Mouse (Mus musculus) forebrain, embryonic 12.5 days (tissue): ENCODE data around the gene Akr1e1. TPM values are rescaled to one million over a fixed set of nuclear protein-coding genes. Genes with fewer than 3 reads are reported as not detected.

Source experiments
- ATAC-seq: fragments of 200-750 bp; cut with Nextera tagmentation; 2 replicates; pipeline ENCODE4 v1.8.0; 2017; ENCODE audit warnings: moderate TSS enrichment; ENCODE audit not compliant: low FRiP score
- H3K27ac ChIP-seq: fragments of 300-500 bp; sonication (generic); 2 replicates; pipeline ENCODE4 v1.5.1; 2016; ENCODE audit warnings: mild to moderate bottlenecking
- H3K27me3 ChIP-seq: fragments of 300-500 bp; sonication (generic); 2 replicates; pipeline ENCODE4 v1.6.1; 2016; ENCODE audit warnings: mild to moderate bottlenecking
- H3K36me3 ChIP-seq: fragments of 300-500 bp; sonication (generic); replicated peaks from 2 replicates; pipeline ENCODE4 v1.6.1; 2016; ENCODE audit warnings: mild to moderate bottlenecking
- H3K4me1 ChIP-seq: fragments of 300-500 bp; sonication (generic); 2 replicates; pipeline ENCODE4 v1.6.1; 2016
- H3K4me2 ChIP-seq: fragments of 300-500 bp; sonication (generic); 2 replicates; pipeline ENCODE4 v1.6.1; 2016; ENCODE audit warnings: mild to moderate bottlenecking, moderate library complexity
- H3K4me3 ChIP-seq: fragments of 300-500 bp; sonication (generic); replicated peaks from 2 replicates; pipeline ENCODE4 v1.5.1; 2016; ENCODE audit warnings: mild to moderate bottlenecking
- H3K9ac ChIP-seq: fragments of 300-500 bp; sonication (generic); 2 replicates; pipeline ENCODE4 v1.6.1; 2016; ENCODE audit warnings: mild to moderate bottlenecking
- H3K9me3 ChIP-seq: fragments of 300-500 bp; sonication (generic); 2 replicates; pipeline ENCODE4 v1.6.1; 2016
- WGBS: fragments of 180-500 bp; shearing (Covaris S2); methylation state at CpG from one replicate; pipeline ENCODE4 v1.1.7; 2016; 5-methylcytosine and 5-hydroxymethylcytosine counted together
- polyA plus RNA-seq: library from polyadenylated mRNA; unstranded; fragments of >200 nt; fragmentation: Nextera tagmentation; extraction: Ambion mirVana; gene quantifications from 2 replicates; pipeline ENCODE4 v1.2.1, GENCODE M21; 2016

Gene Akr1e1
- polyA plus RNA-seq, 1 experiment from 2014 or later: 49.5 TPM

GRCm38 (mm10) chr13:4559143-4559542 lies 49.8 kb downstream of the Akr1e1 start:
- Histone ChIP-seq H3K4me3 (no peak overlapping the region), H3K27me3 (no peaks in the 10 kb centered on the region), H3K9ac (no peak overlapping the region), H3K4me2 (no peak overlapping the region), H3K36me3 (no peaks in the 10 kb centered on the region), H3K27ac (no peak overlapping the region), H3K9me3 (no peaks in the 10 kb centered on the region), H3K4me1 (no peaks in the 10 kb centered on the region)
- 66% methylated on average over 1 of the region's 1 CpGs for WGBS
- no peak for ATAC-seq

Other genes with a start within 250 kb of the Akr1e1 start
- not detected in 2 replicates for gene Akr1c6, start 174.9 kb downstream of the Akr1e1 start, polyA plus RNA-seq
- gene Akr1c20, start 85.8 kb downstream of the Akr1e1 start, polyA plus RNA-seq: not detected in 2 replicates
- not detected in 2 replicates for gene Akr1c21, start 35.1 kb downstream of the Akr1e1 start, polyA plus RNA-seq